Mouse (Mus musculus): ENCODE data around the gene Wwc1. TPM values are rescaled to one million over a fixed set of nuclear protein-coding genes. Genes with fewer than 3 reads are reported as not detected.

Wwc1 gene
- polyA plus RNA-seq, 1 experiment from 2014 or later = 7.1 TPM

DNA sequence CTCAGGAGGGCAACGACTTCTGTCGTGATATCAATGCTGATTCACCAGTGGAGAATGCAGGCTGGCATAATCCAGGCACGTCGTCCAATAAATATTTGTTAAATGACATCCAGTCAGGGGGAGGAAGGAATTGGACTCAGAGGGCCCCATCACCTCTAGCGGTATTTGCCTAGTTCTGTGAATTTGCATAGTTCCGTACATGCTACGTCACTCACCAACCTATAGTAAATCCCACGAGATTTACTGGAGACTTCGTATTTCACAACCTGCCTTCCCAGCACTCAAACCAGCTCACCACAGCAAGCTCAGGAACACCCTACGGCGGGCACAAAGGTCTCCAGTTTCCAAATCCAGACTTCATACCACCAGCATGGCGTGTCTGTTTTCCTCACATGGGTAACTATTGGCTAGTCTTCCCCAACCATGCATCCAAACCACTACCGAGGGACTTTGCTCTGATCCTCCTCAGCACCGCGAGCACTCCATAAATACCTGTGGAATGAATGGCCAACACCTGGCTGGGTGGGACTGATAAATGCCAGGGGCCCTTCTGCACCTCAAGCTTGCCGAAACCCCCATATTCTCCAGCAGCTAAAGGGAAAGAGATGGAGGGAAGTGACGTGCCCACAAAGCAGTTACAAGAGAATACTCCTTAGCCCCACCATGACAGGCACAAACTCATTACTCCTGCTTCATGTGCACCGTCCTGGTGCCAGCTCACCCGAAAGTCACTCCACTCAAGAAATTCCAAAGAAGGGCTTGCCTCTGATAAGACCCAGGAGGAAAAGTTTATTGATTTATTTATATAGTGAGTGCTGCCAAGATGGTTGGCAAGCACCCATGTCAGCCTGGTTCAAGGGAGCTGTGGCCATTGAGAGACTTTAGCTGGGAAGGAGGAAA lies 9.3 kb downstream of the Wwc1 start:
- Histone ChIP-seq H3K27me3 (no peaks in the 10 kb centered on the region), H3K4me1 (peaks cover 25% of the 10 kb centered on the region), H3K9me3 (replicated peaks) (no peaks in the 10 kb centered on the region), H3K36me3 (no peaks in the 10 kb centered on the region; the same call in 1 of the 2 replicates), H3K4me3 (replicated peaks) (no peak overlapping the region), H3K4me2 (no peak overlapping the region), H3K27ac (no peak overlapping the region), H3K9ac (no peak overlapping the region)
- no peak for ATAC-seq (replicated peaks; ENCODE audit: low FRiP score)
- 89% methylated on average over 19 of the region's 19 CpGs for whole genome bisulfite sequencing

DNA sequence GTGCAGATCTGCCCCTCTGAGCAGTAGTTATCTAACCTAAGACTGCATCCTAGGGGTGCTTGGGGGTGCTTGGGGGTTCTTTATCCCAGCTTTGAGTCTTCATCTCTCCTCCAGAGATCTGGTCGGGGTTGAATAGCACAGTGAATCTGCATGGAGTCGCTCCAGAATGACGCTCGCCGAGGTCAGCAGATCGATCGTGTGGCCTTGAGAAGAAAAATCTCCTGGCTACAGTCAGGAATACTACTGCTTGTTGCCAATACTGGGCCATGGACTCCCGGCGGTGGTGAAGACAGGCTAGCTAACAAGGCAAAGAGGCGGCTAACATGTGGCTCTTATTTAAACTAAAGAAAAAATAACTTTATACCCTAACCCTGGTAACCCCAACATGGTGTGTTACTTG lies 12.0 kb downstream of the Wwc1 start:
- Histone ChIP-seq H3K9me3 (replicated peaks) (no peaks in the 10 kb centered on the region), H3K4me3 (replicated peaks) (no peak overlapping the region), H3K27me3 (no peaks in the 10 kb centered on the region), H3K4me2 (no peak overlapping the region), H3K36me3 (no peaks in the 10 kb centered on the region; the same call in 1 of the 2 replicates), H3K4me1 (peaks cover 22% of the 10 kb centered on the region), H3K9ac (no peak overlapping the region), H3K27ac (no peak overlapping the region)
- WGBS = 92% methylated on average over 10 of the region's 10 CpGs
- ATAC-seq (replicated peaks; ENCODE audit: low FRiP score) = no peak

- Histone ChIP-seq H3K4me3 (replicated peaks) (no peak overlapping the region), H3K27ac (no peak overlapping the region), H3K4me2 (no peak overlapping the region), H3K4me1 (peaks cover 7% of the 10 kb centered on the region; the same call in 1 of the 2 replicates), H3K9me3 (replicated peaks) (no peaks in the 10 kb centered on the region), H3K9ac (no peak overlapping the region), H3K27me3 (no peaks in the 10 kb centered on the region), H3K36me3 (no peaks in the 10 kb centered on the region; the same call in 1 of the 2 replicates)
- no peak for ATAC-seq (replicated peaks; ENCODE audit: low FRiP score)
- 49% methylated on average over 9 of the region's 9 CpGs for WGBS
These were observed 16.3 kb downstream of the Wwc1 start for GRCm38 (mm10) chr11:35963981-35964549.

GRCm38 (mm10) chr11:35963554-35963953 lies 16.8 kb downstream of the Wwc1 start:
- Histone ChIP-seq H3K4me3 (replicated peaks) (no peak overlapping the region), H3K9me3 (replicated peaks) (no peaks in the 10 kb centered on the region), H3K27me3 (no peaks in the 10 kb centered on the region), H3K4me1 (peaks cover 7% of the 10 kb centered on the region; the same call in 1 of the 2 replicates), H3K36me3 (no peaks in the 10 kb centered on the region; the same call in 1 of the 2 replicates), H3K9ac (no peak overlapping the region), H3K4me2 (no peak overlapping the region), H3K27ac (no peak overlapping the region)
- 0 out of 2 replicates have a peak, but pooled peaks have one; percentile 30 for ATAC-seq (replicated peaks; ENCODE audit: low FRiP score)
- WGBS = 51% methylated on average over 2 of the region's 2 CpGs

DNA sequence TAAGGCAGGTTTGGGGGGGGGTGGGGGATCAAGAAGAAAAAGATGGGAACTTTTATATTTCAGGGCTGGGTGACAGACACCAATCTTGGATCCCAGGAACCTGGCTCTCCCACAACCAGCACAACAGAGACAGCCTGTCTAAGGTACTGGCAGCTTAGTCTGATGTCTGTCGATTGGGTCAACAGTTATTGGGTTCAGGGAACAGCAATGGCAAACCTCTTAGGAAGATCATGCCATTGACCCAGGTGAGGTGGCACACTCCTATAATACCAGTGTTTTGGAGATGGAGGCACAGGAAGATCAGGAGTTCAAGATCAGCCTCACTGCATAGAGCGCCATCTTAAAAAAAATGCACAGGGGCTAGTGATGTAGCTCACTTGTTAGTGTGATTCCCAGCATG lies 17.9 kb downstream of the Wwc1 start:
- H3K4me1 ChIP-seq = peaks cover 7% of the 10 kb centered on the region; the same call in 1 of the 2 replicates
- WGBS = 83% methylated on average over 2 of the region's 2 CpGs
- H3K4me3 ChIP-seq (replicated peaks) = no peak overlapping the region
- H3K4me2 ChIP-seq = no peak overlapping the region
- no peaks in the 10 kb centered on the region for H3K9me3 ChIP-seq (replicated peaks)
- H3K27ac ChIP-seq = no peak overlapping the region
- no peaks in the 10 kb centered on the region for H3K27me3 ChIP-seq
- ATAC-seq (replicated peaks; ENCODE audit: low FRiP score) = no peak
- no peak overlapping the region for H3K9ac ChIP-seq
- no peaks in the 10 kb centered on the region for H3K36me3 ChIP-seq

- 81% methylated on average over 3 of the region's 3 CpGs for WGBS
- H3K4me2 ChIP-seq = no peak overlapping the region
- no peaks in the 10 kb centered on the region for H3K9me3 ChIP-seq (replicated peaks)
- H3K4me1 ChIP-seq = peaks cover 17% of the 10 kb centered on the region
- H3K27me3 ChIP-seq = no peaks in the 10 kb centered on the region
- ATAC-seq (replicated peaks; ENCODE audit: low FRiP score) = no peak
- H3K9ac ChIP-seq = no peak overlapping the region
- H3K27ac ChIP-seq = no peak overlapping the region
- no peaks in the 10 kb centered on the region for H3K36me3 ChIP-seq
- no peak overlapping the region for H3K4me3 ChIP-seq (replicated peaks)
These were observed 21.1 kb downstream of the Wwc1 start for GRCm38 (mm10) chr11:35959270-35959669.

DNA sequence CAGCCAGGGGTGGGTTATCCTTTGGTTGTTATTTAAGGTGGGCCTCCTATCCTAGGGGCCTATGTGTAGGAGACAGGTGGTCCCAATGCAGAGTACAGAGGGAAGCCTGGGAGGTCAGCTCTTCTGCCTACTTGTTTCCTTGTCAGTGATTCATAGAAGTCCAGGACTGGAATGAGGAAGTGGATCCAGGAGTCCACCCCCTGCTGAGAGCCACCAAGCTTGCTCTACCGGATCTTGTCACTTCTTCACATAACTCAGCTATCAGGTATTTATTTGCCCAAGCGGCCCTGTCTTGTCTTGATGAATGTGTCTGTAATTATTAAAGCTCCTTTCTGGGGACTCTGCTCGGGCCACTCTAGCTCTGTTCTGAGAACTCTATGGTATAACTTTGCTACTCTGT lies 24.8 kb downstream of the Wwc1 start:
- no peak overlapping the region for H3K4me3 ChIP-seq (replicated peaks)
- no peaks in the 10 kb centered on the region for H3K27me3 ChIP-seq
- H3K36me3 ChIP-seq = no peaks in the 10 kb centered on the region
- H3K4me1 ChIP-seq = peaks cover 25% of the 10 kb centered on the region
- peak; percentile 62; the same call in 1 of the 2 replicates for ATAC-seq (replicated peaks; ENCODE audit: low FRiP score)
- 35% methylated on average over 3 of the region's 3 CpGs for WGBS
- H3K9me3 ChIP-seq (replicated peaks) = no peaks in the 10 kb centered on the region
- H3K4me2 ChIP-seq = no peak overlapping the region
- no peak overlapping the region for H3K9ac ChIP-seq
- peak overlapping the region; percentile 76 for H3K27ac ChIP-seq

DNA sequence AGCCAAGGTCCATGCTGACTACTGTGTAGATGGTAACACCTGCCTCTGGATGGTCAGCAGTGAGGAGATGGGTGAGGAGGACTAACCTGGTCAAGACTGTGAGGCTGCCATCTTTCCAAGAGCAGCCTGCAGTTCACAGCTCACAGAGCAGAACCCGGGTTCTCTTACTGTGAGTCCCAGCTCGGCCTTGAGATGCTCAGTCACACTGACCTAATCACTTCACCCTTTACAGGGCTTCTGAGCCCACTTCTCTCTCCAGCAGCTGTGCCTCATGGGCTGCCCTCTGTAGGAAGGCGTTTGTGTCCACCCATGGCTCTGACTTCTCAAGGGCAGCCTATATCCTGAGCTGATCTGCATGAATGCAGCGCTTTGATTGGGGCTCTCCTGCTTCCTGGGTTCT lies 27.1 kb downstream of the Wwc1 start:
- no peak overlapping the region for H3K4me2 ChIP-seq
- no peak for ATAC-seq (replicated peaks; ENCODE audit: low FRiP score)
- H3K27me3 ChIP-seq = no peaks in the 10 kb centered on the region
- H3K9me3 ChIP-seq (replicated peaks) = no peaks in the 10 kb centered on the region
- H3K9ac ChIP-seq = no peak overlapping the region
- H3K36me3 ChIP-seq = no peaks in the 10 kb centered on the region
- no peak overlapping the region for H3K4me3 ChIP-seq (replicated peaks)
- H3K27ac ChIP-seq = no peak overlapping the region
- H3K4me1 ChIP-seq = peaks cover 49% of the 10 kb centered on the region
- 83% methylated on average over 4 of the region's 4 CpGs for WGBS

- Histone ChIP-seq H3K27ac (peak overlapping the region; percentile 87), H3K36me3 (no peaks in the 10 kb centered on the region), H3K9me3 (replicated peaks) (no peaks in the 10 kb centered on the region), H3K4me3 (replicated peaks) (no peak overlapping the region), H3K27me3 (no peaks in the 10 kb centered on the region), H3K4me1 (peaks cover 55% of the 10 kb centered on the region), H3K9ac (no peak overlapping the region), H3K4me2 (peak overlapping the region; percentile 21)
- ATAC-seq (replicated peaks; ENCODE audit: low FRiP score) = peak; percentile 24
- WGBS = 39% methylated on average over 4 of the region's 4 CpGs
These were observed 28.6 kb downstream of the Wwc1 start for GRCm38 (mm10) chr11:35951727-35952065.

DNA sequence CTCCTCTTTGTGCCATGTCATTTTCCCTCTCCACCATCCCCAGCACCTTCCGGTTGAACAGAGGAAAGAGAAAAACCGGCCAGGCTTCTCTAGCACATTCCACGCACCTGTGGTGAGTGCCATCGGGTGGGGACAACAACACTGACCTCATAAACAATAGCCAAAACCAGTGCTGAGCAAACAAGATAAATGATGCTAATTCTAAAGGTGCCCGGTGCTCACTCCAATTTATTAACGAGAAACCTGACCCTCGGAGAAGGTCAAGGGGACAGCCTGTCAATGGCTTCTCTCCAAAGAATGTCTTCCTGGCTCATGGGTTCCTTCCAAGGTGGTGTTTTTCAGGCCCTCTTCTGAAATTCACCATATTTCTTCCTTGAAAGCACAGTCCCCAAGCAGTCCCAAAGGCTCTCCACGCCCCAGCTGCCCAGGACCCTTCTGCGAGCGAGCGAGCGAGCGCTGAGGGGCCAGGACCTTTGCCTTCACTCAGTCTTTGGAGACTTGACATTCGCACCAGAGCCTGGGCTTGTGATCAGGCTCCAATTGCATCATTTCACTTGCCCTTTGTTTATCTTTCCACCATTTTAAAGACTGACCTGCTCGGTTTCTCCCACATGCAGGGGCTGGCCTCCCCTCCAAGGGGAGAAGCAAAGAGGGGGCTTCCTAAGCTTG lies 29.1 kb downstream of the Wwc1 start:
- Histone ChIP-seq H3K9ac (no peak overlapping the region), H3K4me2 (peak overlapping the region; percentile 21), H3K27ac (peak overlapping the region; percentile 87), H3K9me3 (replicated peaks) (no peaks in the 10 kb centered on the region), H3K4me3 (replicated peaks) (no peak overlapping the region), H3K4me1 (peaks cover 53% of the 10 kb centered on the region), H3K36me3 (no peaks in the 10 kb centered on the region), H3K27me3 (no peaks in the 10 kb centered on the region)
- ATAC-seq (replicated peaks; ENCODE audit: low FRiP score) = peak; percentile 40; the same call in 1 of the 2 replicates
- 45% methylated on average over 15 of the region's 15 CpGs for WGBS

DNA sequence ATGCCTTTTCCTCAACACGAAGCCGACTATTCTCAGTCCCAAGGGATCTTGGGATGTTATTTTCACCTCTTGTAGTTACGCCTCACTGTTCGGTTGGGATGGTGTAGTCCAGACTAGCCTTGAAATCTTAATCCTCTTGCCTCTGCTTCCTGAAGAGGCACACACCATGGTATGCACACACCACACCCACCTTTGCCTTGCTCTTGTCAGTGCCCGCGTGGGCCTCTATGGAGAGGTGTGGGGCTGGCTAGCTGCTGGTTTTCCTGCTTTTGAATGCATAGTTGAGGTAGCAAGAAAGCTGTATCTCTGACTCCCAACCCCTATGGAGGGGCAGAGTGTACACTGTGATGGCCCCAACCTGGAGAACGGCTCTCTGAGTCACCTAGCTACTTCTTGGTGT lies 29.9 kb downstream of the Wwc1 start:
- ATAC-seq (replicated peaks; ENCODE audit: low FRiP score) = no peak
- H3K9me3 ChIP-seq (replicated peaks) = no peaks in the 10 kb centered on the region
- H3K4me3 ChIP-seq (replicated peaks) = no peak overlapping the region
- no peak overlapping the region for H3K4me2 ChIP-seq
- H3K27me3 ChIP-seq = no peaks in the 10 kb centered on the region
- peak overlapping the region; percentile 87 for H3K27ac ChIP-seq
- 68% methylated on average over 7 of the region's 7 CpGs for WGBS
- peaks cover 51% of the 10 kb centered on the region for H3K4me1 ChIP-seq
- no peak overlapping the region for H3K9ac ChIP-seq
- no peaks in the 10 kb centered on the region for H3K36me3 ChIP-seq

GRCm38 (mm10) chr11:35950011-35950410 lies 30.3 kb downstream of the Wwc1 start:
- WGBS = 91% methylated on average over 3 of the region's 3 CpGs

More at GRCm38 (mm10) chr11:35950011-35950410, 30.3 kb downstream of the Wwc1 start:
- Histone ChIP-seq H3K4me1 (peaks cover 52% of the 10 kb centered on the region), H3K4me3 (replicated peaks) (no peak overlapping the region), H3K9me3 (replicated peaks) (no peaks in the 10 kb centered on the region), H3K9ac (no peak overlapping the region), H3K36me3 (no peaks in the 10 kb centered on the region), H3K27ac (peak overlapping the region; percentile 87), H3K27me3 (no peaks in the 10 kb centered on the region), H3K4me2 (no peak overlapping the region)
- ATAC-seq (replicated peaks; ENCODE audit: low FRiP score) = no peak

All from kidney, embryonic 15.5 days (tissue).